21 mouse cellular contexts compared by ENCODE assay signal in the genomic region with DNA sequence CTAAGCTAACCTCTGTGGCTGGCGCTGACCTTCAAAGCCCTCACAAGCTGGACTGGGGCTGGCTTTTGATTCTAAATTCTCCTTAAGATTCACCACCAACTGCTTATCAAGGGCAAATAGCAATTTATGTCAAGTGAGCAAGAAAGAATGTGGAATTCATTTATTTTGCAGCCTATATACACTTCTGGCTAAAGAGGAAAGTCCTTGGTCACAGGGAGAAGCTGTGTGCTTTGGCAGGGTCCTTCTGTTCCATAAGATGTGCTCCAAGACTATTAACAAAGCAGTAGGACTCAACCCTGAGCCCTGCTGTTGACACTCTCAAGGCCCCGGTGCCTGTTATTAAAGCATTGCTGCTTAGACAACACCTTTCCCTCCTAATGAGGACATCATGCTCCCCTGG. TPM values are rescaled to one million over a fixed set of nuclear protein-coding genes. Genes with fewer than 3 reads are reported as not detected.
DNase-seq lines count a peak whose midpoint lies in the region; ATAC-seq and TF ChIP-seq lines count a peak whose summit lies in the region.
"Had no signal": no experiment of that assay in that cellular context is flagged by ENCODE, and none has a peak within 500 bp of the region (broad histone marks: within the 10 kb centered on the region; RNA-seq: fewer than 3 reads in every experiment).

No protein-coding gene starts in this region.

- no peaks in the 10 kb centered on the region for H3K9me3 ChIP-seq in kidney, embryonic 15.5 days (replicated peaks)
- H3K9me3 ChIP-seq in lung, embryonic 15.5 days = no peaks in the 10 kb centered on the region
- H3K9me3 ChIP-seq: embryonic facial prominence, embryonic 15.5 days; forebrain, embryonic 10.5 days; heart, embryonic 10.5 days; hindbrain, embryonic 13.5 days had no signal

- peak overlapping the region; percentile 71 for H3K27ac ChIP-seq in kidney, embryonic 15.5 days
- peak overlapping the region; percentile 34; the same call in 1 of the 2 replicates for H3K27ac ChIP-seq in lung, embryonic 15.5 days
- H3K27ac ChIP-seq: embryonic facial prominence, embryonic 15.5 days; forebrain, embryonic 10.5 days; gastrocnemius, adult 2 months; heart, embryonic 10.5 days; hindbrain, embryonic 13.5 days had no signal

- no peak for ATAC-seq in kidney, embryonic 15.5 days (replicated peaks; ENCODE audit: low FRiP score)
- ATAC-seq in lung, embryonic 15.5 days (ENCODE audit: borderline replicate concordance, extremely low read depth, low FRiP score, low TSS enrichment) = peak; percentile 55; the same call in 1 of the 2 replicates
- ATAC-seq: forebrain, embryonic 14.5 days had no signal

- H3K4me1 ChIP-seq in kidney, embryonic 15.5 days = peaks cover 41% of the 10 kb centered on the region
- H3K4me1 ChIP-seq in lung, embryonic 15.5 days = peaks cover 15% of the 10 kb centered on the region
- H3K4me1 ChIP-seq in lung, adult 2 months (ENCODE audit: control insufficient read depth, insufficient read depth, low read length) = peaks cover 25% of the 10 kb centered on the region
- H3K4me1 ChIP-seq: forebrain, embryonic 10.5 days; heart, embryonic 10.5 days had no signal

- H3K9ac ChIP-seq in kidney, embryonic 15.5 days = no peak overlapping the region
- no peak overlapping the region for H3K9ac ChIP-seq in lung, embryonic 15.5 days
- H3K9ac ChIP-seq: embryonic facial prominence, embryonic 15.5 days; hindbrain, embryonic 13.5 days had no signal

- WGBS in kidney, embryonic 15.5 days = 82% methylated on average over 2 of the region's 2 CpGs
- 53% methylated on average over 2 of the region's 2 CpGs for WGBS in lung, embryonic 15.5 days
- WGBS in lung, adult 2 months = 65% methylated on average over 2 of the region's 2 CpGs

- no peak for TF ChIP-seq POLR2A in lung, adult 2 months (IDR thresholded peaks at IDR 0.05; ENCODE audit: borderline replicate concordance, extremely low read depth, low read depth, low read length)

- no peak overlapping the region for H3K4me3 ChIP-seq in kidney, embryonic 15.5 days (replicated peaks)
- H3K4me3 ChIP-seq in lung, embryonic 15.5 days = no peak overlapping the region
- no peak overlapping the region for H3K4me3 ChIP-seq in lung, adult 2 months (replicated peaks; ENCODE audit: extremely low read depth, low read depth, low read length)
- H3K4me3 ChIP-seq: embryonic facial prominence, embryonic 15.5 days; erythroblast, embryonic 14.5 days; forebrain, embryonic 10.5 days; gastrocnemius, adult 2 months; heart, embryonic 10.5 days; hindbrain, embryonic 13.5 days had no signal

- TF ChIP-seq CTCF in lung, adult 2 months (IDR thresholded peaks at IDR 0.05; ENCODE audit: insufficient read depth, low read length) = no peak

- H3K4me2 ChIP-seq in kidney, embryonic 15.5 days = no peak overlapping the region
- 0 out of 2 replicates have a peak overlapping the region, but pooled peaks have one; percentile 5 for H3K4me2 ChIP-seq in lung, embryonic 15.5 days
- H3K4me2 ChIP-seq: embryonic facial prominence, embryonic 15.5 days; hindbrain, embryonic 13.5 days had no signal

- H3K36me3 ChIP-seq in kidney, embryonic 15.5 days = no peaks in the 10 kb centered on the region
- no peaks in the 10 kb centered on the region for H3K36me3 ChIP-seq in lung, embryonic 15.5 days
- H3K36me3 ChIP-seq: embryonic facial prominence, embryonic 15.5 days; forebrain, embryonic 10.5 days; heart, embryonic 10.5 days; hindbrain, embryonic 13.5 days had no signal

- 0 out of 2 replicates have a peak, but pooled peaks cover 1% of the 10 kb centered on the region for H3K27me3 ChIP-seq in kidney, embryonic 15.5 days
- H3K27me3 ChIP-seq in lung, embryonic 15.5 days = no peaks in the 10 kb centered on the region
- H3K27me3 ChIP-seq: embryonic facial prominence, embryonic 15.5 days had no signal

- DNase-seq in kidney, adult 18-20 months = no peak
- DNase-seq in lung, adult 2 months = no peak
- peak; percentile 48 for DNase-seq in lung, postnatal 25 days (ENCODE audit: low spot score)
- DNase-seq in cerebellum, adult 11-12 months = no peak
- DNase-seq: adrenal gland, adult 8-10 months; adrenal gland, postnatal 36 days; cerebellum, adult 8-10 months; cerebellum, postnatal 14 days; embryo, embryonic 11 days; gastrocnemius, adult 2 months; gastrocnemius, postnatal 25 days; heart, postnatal 10 days; heart, postnatal 4 days had no signal

RNA-seq across cellular contexts. Expression of gene Galnt18, which starts 7.4 kb away (rescaled TPM):
- polyA plus RNA-seq in kidney, embryonic 15.5 days (2015; fragmentation: Nextera tagmentation; extraction: Ambion mirVana) = 29.2 and 31.8 TPM in 2 replicates
- 35.8 and 38.2 TPM in 2 replicates for polyA plus RNA-seq in lung, embryonic 15.5 days (2015; fragmentation: Nextera tagmentation; extraction: Ambion mirVana)
- 142 and 148 TPM in 2 replicates for polyA plus RNA-seq in lung, adult 2 months (2012; rRNA removed)
- polyA plus RNA-seq: erythroblast, embryonic 14.5 days had no signal
